Mouse (Mus musculus): ENCODE results near the gene Acadvl. TPM values are rescaled to one million over a fixed set of nuclear protein-coding genes. Genes with fewer than 3 reads are reported as not detected.

Gene Acadvl
- polyA plus RNA-seq, 1 experiment from 2014 or later, result 61.6 TPM

GRCm38 (mm10) chr11:70029130-70029801 is 14.1 kb upstream of the Acadvl start:
- peak; percentile 94 for ATAC-seq
- Histone ChIP-seq H3K4me3 (ENCODE audit: low read depth, low read length) (peak overlapping the region; percentile 36), H3K9ac (ENCODE audit: low read depth, low read length) (peak overlapping the region; percentile 59), H3K27ac (ENCODE audit: low read length) (peak overlapping the region; percentile 95), H3K4me2 (ENCODE audit: low read length) (peak overlapping the region; percentile 68), H3K4me1 (ENCODE audit: control insufficient read depth, insufficient read depth, low read length) (peaks cover 56% of the 10 kb centered on the region), H3K27me3 (ENCODE audit: control insufficient read depth, insufficient read depth, low read depth, low read length) (no peaks in the 10 kb centered on the region), H3K9me3 (replicated peaks; ENCODE audit: control insufficient read depth, low read length, poor library complexity, severe bottlenecking) (no peaks in the 10 kb centered on the region), H3K36me3 (ENCODE audit: control insufficient read depth, insufficient read depth, low read length) (peaks cover 17% of the 10 kb centered on the region)
- WGBS, result 1% methylated on average over 20 of the region's 20 CpGs

GRCm38 (mm10) chr11:70028401-70029129 is 13.4 kb upstream of the Acadvl start:
- Histone ChIP-seq H3K27ac (ENCODE audit: low read length) (peak overlapping the region; percentile 95), H3K36me3 (ENCODE audit: control insufficient read depth, insufficient read depth, low read length) (peaks cover 17% of the 10 kb centered on the region), H3K4me2 (ENCODE audit: low read length) (peak overlapping the region; percentile 68), H3K4me3 (ENCODE audit: low read depth, low read length) (peak overlapping the region; percentile 36), H3K4me1 (ENCODE audit: control insufficient read depth, insufficient read depth, low read length) (peaks cover 63% of the 10 kb centered on the region), H3K9ac (ENCODE audit: low read depth, low read length) (peak overlapping the region; percentile 59), H3K9me3 (replicated peaks; ENCODE audit: control insufficient read depth, low read length, poor library complexity, severe bottlenecking) (no peaks in the 10 kb centered on the region), H3K27me3 (ENCODE audit: control insufficient read depth, insufficient read depth, low read depth, low read length) (no peaks in the 10 kb centered on the region)
- WGBS, result 21% methylated on average over 12 of the region's 12 CpGs
- ATAC-seq, result peak; percentile 12; the same call in 1 of the 2 replicates

DNA sequence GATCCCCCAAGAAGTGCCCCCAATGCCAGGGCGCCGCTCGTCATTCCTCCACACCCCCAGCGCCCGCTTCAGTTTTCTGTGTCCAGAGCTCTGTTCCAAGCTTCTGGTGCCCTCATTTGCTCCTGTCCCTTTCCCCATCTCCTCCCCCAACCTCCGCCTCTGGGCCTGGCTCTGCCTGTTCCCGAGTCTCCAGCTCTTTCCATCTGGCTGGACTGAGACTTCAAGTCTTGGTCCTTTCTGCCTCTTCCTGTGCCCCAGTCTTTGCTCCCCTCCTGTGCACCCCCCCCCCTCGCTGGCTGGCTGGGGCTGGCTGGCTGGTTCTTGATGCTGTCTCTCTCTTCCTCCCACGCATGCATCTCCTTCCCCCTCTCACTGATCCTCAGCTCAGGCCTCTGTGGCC is 12.2 kb upstream of the Acadvl start:
- Histone ChIP-seq H3K4me1 (ENCODE audit: control insufficient read depth, insufficient read depth, low read length) (peaks cover 75% of the 10 kb centered on the region), H3K9me3 (replicated peaks; ENCODE audit: control insufficient read depth, low read length, poor library complexity, severe bottlenecking) (no peaks in the 10 kb centered on the region), H3K4me2 (ENCODE audit: low read length) (peak overlapping the region; percentile 68), H3K36me3 (ENCODE audit: control insufficient read depth, insufficient read depth, low read length) (peaks cover 17% of the 10 kb centered on the region), H3K27ac (ENCODE audit: low read length) (peak overlapping the region; percentile 95), H3K27me3 (ENCODE audit: control insufficient read depth, insufficient read depth, low read depth, low read length) (no peaks in the 10 kb centered on the region), H3K4me3 (ENCODE audit: low read depth, low read length) (peak overlapping the region; percentile 18), H3K9ac (ENCODE audit: low read depth, low read length) (peak overlapping the region; percentile 59)
- WGBS, result 26% methylated on average over 9 of the region's 9 CpGs
- ATAC-seq, result no peak

GRCm38 (mm10) chr11:70026689-70027088 is 11.5 kb upstream of the Acadvl start:
- 2% methylated on average over 19 of the region's 19 CpGs for WGBS

GRCm38 (mm10) chr11:70024151-70024514 is 8.9 kb upstream of the Acadvl start:
- no peaks in the 10 kb centered on the region for H3K36me3 ChIP-seq (ENCODE audit: control insufficient read depth, insufficient read depth, low read length)
- H3K9ac ChIP-seq (ENCODE audit: low read depth, low read length), result peak overlapping the region; percentile 66
- no peak for ATAC-seq
- 7% methylated on average over 6 of the region's 6 CpGs for WGBS
- no peaks in the 10 kb centered on the region for H3K27me3 ChIP-seq (ENCODE audit: control insufficient read depth, insufficient read depth, low read depth, low read length)
- H3K4me3 ChIP-seq (ENCODE audit: low read depth, low read length), result peak overlapping the region; percentile 42
- H3K4me1 ChIP-seq (ENCODE audit: control insufficient read depth, insufficient read depth, low read length), result peaks cover 84% of the 10 kb centered on the region
- H3K27ac ChIP-seq (ENCODE audit: low read length), result peak overlapping the region; percentile 63
- H3K9me3 ChIP-seq (replicated peaks; ENCODE audit: control insufficient read depth, low read length, poor library complexity, severe bottlenecking), result no peaks in the 10 kb centered on the region
- H3K4me2 ChIP-seq (ENCODE audit: low read length), result peak overlapping the region; percentile 73

More at GRCm38 (mm10) chr11:70026689-70027088, 11.5 kb upstream of the Acadvl start:
- Histone ChIP-seq H3K27ac (ENCODE audit: low read length) (peak overlapping the region; percentile 95), H3K9me3 (replicated peaks; ENCODE audit: control insufficient read depth, low read length, poor library complexity, severe bottlenecking) (no peaks in the 10 kb centered on the region), H3K4me3 (ENCODE audit: low read depth, low read length) (peak overlapping the region; percentile 18), H3K4me1 (ENCODE audit: control insufficient read depth, insufficient read depth, low read length) (peaks cover 79% of the 10 kb centered on the region), H3K4me2 (ENCODE audit: low read length) (peak overlapping the region; percentile 68), H3K27me3 (ENCODE audit: control insufficient read depth, insufficient read depth, low read depth, low read length) (no peaks in the 10 kb centered on the region), H3K36me3 (ENCODE audit: control insufficient read depth, insufficient read depth, low read length) (peaks cover 10% of the 10 kb centered on the region), H3K9ac (ENCODE audit: low read depth, low read length) (peak overlapping the region; percentile 59)
- no peak for ATAC-seq

DNA sequence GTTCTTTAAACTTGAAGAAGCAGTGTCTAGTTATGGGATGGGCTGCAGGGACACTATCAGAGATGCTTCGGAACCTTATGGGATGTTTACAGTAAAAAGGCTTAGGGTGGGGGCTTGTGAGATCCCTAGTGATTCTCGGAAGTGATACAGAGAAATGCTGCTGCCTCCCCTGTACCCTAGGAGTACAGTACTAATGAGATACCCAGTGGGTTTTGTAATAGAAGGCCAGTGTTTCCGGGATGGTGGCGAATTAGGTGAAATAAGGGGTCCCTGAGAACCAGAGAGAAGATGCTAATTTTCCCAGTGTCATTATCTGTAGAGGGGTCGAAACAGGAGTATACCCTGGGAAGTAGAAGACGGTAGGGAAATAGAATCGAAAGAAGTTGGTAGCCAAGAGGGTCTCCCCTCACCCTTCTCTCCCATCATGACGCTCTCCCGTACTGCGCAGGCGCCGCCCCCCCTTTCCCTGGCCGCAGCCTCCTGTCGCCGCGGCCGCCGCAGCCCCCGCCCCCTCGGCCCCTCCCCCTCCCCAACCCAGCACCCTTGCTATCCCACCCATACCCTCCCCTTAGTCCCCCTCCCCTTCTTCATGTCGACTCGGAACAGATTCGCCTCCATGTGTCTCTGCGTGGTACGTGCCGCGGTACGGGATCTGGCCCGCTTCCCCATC is 8.4 kb upstream of the Acadvl start:
- peak overlapping the region; percentile 42 for H3K4me3 ChIP-seq (ENCODE audit: low read depth, low read length)
- peak overlapping the region; percentile 66 for H3K9ac ChIP-seq (ENCODE audit: low read depth, low read length)
- 4% methylated on average over 26 of the region's 29 CpGs for WGBS
- no peaks in the 10 kb centered on the region for H3K36me3 ChIP-seq (ENCODE audit: control insufficient read depth, insufficient read depth, low read length)
- no peaks in the 10 kb centered on the region for H3K9me3 ChIP-seq (replicated peaks; ENCODE audit: control insufficient read depth, low read length, poor library complexity, severe bottlenecking)
- no peak for ATAC-seq
- H3K4me1 ChIP-seq (ENCODE audit: control insufficient read depth, insufficient read depth, low read length), result peaks cover 80% of the 10 kb centered on the region
- peak overlapping the region; percentile 63 for H3K27ac ChIP-seq (ENCODE audit: low read length)
- no peaks in the 10 kb centered on the region for H3K27me3 ChIP-seq (ENCODE audit: control insufficient read depth, insufficient read depth, low read depth, low read length)
- peak overlapping the region; percentile 73 for H3K4me2 ChIP-seq (ENCODE audit: low read length)

DNA sequence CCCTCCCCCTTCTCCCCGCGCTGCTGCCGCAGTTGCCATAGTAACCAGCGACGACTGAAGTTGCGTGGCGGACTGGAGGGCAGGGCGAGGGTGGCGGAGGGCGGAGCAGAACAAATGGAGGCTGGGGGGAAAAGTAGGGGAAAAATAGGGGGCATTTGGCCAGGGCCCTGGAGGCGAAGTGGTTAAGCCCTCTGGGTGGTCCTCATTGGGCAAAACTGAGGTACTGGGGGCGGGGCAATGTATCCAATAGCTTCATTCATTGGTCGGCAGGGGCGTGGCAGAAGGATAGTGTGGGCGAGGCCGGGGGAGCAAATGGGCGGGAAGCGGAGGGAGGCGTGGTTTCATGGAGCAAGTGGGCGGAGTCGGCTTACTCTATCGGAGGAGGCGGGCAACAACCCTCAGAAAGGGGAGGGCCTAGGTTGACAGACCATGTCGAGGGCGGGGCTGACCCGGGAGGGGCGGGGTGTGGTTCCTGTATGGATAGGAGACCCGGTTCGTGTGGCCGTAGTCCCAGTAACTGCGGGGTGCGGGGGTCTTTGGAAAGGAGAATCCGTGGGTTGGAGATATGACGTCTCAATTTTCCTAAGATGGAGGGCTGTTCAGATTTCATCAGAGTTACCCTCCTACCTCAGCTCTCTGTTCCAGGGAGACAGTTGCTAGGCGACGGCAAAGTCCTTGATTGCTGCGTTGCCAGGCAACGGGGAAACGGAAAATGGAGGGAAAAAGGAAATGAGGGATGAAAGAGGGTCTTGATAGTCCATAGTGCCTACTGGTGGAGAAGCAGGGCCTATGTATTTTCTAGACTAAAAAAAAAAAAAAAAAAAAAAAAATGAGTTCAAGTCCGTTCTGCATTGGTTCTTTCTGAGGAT is 6.3 kb upstream of the Acadvl start:
- Histone ChIP-seq H3K4me1 (ENCODE audit: control insufficient read depth, insufficient read depth, low read length) (peaks cover 72% of the 10 kb centered on the region), H3K27ac (ENCODE audit: low read length) (peak overlapping the region; percentile 94), H3K27me3 (ENCODE audit: control insufficient read depth, insufficient read depth, low read depth, low read length) (no peaks in the 10 kb centered on the region), H3K9me3 (replicated peaks; ENCODE audit: control insufficient read depth, low read length, poor library complexity, severe bottlenecking) (no peaks in the 10 kb centered on the region), H3K9ac (ENCODE audit: low read depth, low read length) (peak overlapping the region; percentile 82), H3K36me3 (ENCODE audit: control insufficient read depth, insufficient read depth, low read length) (no peaks in the 10 kb centered on the region), H3K4me2 (ENCODE audit: low read length) (peak overlapping the region; percentile 54), H3K4me3 (ENCODE audit: low read depth, low read length) (peak overlapping the region; percentile 66)
- peak; percentile 66 for ATAC-seq
- under 1% methylated on average over 40 of the region's 40 CpGs for WGBS

DNA sequence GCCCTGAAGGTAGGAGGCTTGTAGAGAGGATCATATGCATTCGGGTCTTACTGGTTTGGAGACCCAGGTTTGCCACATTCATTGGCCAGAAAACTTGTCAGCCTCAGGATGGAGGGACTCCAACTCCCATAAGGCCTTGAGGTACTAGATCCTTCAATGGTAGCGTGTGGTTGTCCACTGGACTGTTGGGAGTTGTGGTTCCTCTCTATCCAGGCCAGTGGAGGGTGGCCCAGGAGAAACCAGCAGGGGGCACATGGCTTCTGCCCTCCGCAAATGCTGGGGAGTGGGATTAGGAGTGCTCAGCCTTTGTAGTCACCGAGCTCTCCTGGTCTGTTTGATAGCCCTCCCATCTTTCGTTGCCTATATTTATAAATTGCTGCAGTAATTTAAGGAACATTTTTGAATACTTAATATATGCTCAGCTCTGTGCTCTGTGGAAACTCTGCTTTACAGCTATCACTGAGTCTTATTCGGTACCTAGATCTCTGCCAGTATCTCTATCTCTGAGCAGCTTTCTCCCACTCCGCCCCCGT is 5.6 kb upstream of the Acadvl start:
- ATAC-seq, result peak; percentile 80
- no peaks in the 10 kb centered on the region for H3K27me3 ChIP-seq (ENCODE audit: control insufficient read depth, insufficient read depth, low read depth, low read length)
- H3K4me2 ChIP-seq (ENCODE audit: low read length), result peak overlapping the region; percentile 54
- no peaks in the 10 kb centered on the region for H3K36me3 ChIP-seq (ENCODE audit: control insufficient read depth, insufficient read depth, low read length)
- under 1% methylated on average over 8 of the region's 8 CpGs for WGBS
- H3K4me1 ChIP-seq (ENCODE audit: control insufficient read depth, insufficient read depth, low read length), result peaks cover 65% of the 10 kb centered on the region
- peak overlapping the region; percentile 66 for H3K4me3 ChIP-seq (ENCODE audit: low read depth, low read length)
- peak overlapping the region; percentile 82 for H3K9ac ChIP-seq (ENCODE audit: low read depth, low read length)
- H3K27ac ChIP-seq (ENCODE audit: low read length), result peak overlapping the region; percentile 94
- no peaks in the 10 kb centered on the region for H3K9me3 ChIP-seq (replicated peaks; ENCODE audit: control insufficient read depth, low read length, poor library complexity, severe bottlenecking)

Data from midbrain, embryonic 16.5 days (tissue).